Mouse (Mus musculus): ENCODE measurements around the gene 2310061I04Rik.

The 2310061I04Rik gene

DNA sequence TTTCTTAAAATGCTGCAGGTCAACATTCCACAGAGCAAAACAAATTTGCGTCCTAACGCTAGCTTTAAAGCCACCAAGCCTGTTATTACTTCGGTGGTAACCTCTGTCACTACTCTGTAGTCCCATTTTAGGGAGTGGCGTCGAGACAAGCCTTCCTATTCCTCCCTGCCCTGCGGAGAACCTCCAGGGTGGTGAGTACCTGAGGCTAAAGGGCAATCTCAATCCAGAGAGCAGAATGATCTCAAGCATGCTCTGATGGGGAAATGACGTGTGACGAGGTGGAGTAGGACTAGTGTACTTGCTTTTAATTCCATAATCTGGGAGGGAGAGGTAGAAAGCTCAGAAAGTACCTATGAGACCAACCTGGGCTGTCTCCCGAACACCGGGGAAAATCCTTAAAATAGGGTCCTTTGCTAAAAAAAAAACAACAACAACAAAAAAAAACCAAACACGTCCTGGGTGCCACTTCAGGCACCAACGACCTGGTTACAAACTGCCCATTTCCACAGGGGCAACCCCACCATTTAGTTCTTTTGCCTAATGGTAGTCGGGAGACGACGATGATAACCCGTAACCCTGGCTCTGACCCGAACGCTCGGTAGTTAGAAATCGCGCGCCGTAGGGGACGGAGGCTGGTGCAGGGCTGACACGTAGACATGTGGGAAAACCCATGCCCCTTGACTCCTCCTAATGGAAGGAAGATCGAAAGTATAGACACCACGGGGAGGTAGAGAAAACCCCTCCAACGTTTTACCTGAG is 18.5 kb upstream of the 2310061I04Rik start:
- DNase-seq (ENCODE audit: low spot score): no peak

DNA sequence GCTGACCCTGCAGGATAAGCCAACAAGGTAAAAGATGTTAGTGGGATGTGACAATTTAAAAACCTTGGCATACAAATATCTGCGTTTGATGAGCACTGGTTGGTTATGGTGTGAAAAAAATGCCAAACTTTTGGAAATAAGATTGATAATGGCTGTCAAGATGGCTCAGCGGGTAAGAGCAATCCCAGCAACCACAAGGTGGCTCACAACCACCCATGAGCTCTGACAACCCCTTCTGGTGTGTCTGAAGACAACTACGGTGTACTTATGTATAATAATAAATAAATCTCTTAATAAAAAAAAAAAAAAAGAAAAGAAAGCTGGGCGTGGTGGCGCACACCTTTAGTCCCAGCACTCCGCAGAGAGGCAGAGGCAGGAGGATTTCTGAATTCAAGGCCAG is 17.7 kb upstream of the 2310061I04Rik start:
- DNase-seq (ENCODE audit: low spot score): no peak

DNA sequence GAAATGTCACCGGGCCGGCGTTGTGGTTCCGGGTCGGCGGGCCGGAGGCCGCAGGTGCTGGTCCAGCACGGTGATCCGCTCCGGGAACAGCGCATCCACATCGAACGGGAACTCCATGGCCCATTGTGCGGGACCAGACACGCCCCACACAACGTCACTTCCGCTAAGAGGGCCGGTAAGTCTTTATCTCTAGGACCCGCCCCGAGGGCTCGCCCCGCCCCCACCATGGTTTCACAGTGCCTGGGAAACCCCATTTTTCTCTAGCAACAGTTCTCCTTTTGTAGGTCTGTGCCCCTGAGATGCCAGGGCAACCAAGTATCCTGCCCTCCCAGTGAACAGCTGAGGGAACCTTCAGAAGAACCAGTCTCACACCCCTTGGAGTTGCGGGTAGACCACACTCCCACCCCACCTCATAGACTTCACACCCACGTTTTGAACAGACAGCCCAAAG is 12.7 kb upstream of the 2310061I04Rik start, which contains the start of gene Atat1:
Gene Atat1 (minus strand): TSS at position 157 of the 451 bp plus-strand sequence.
- DNase-seq (ENCODE audit: low spot score): peak; percentile 96

DNA sequence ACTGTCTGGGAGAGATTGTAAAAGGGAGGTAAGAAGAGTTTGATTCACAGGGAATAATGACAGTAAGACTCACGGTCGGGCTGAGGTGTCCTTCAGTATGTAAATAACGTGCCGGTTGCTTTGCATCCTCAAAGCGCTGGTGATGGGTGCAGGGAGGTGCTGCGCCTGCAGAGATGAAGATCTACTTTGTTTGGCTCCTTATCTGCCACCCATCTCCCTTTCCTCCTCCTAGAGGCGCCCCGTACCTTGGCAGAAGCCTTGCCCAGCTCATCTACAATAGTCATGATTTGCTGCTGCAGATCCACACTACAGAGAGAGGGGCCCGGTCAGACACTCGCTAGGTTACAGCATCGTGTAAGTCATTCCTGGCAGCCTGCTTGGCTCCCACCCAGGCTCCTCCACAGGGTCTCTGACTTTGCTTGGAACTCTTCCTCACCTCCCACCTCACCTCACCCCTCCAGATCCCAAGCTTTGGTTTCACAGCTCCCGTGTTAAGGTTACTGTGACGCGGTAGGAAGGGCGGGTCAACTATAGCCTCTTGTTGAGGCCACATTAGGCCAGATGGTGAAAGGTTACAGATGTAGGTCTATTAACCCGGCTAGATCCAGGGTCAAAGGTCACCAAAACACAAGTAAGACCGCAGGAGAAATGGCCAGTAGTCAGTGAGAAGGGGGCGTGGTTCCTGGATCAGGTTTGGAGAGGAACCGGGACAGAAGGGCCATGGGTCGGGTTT is 12.1 kb upstream of the 2310061I04Rik start:
- no peak for DNase-seq (ENCODE audit: low spot score)

DNA sequence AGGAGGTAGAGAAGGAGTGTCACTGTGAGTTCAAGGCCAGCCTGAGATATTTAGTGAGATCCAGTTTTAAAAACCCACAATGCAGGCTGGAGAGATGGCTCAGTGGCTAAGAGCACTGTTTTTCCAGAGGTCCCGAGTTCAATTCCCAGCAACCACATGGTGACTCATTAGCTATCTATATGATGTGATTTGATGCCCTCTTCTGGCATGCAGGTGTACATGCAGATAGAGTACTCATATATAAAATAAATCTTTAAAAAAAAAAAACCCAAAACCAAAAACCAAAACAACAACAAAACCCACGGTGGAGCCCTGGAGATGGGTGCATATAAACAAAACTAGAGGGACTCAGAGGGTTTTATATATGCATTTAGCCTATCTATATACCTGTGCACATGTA is 10.4 kb upstream of the 2310061I04Rik start:
- no peak for DNase-seq (ENCODE audit: low spot score)

DNA sequence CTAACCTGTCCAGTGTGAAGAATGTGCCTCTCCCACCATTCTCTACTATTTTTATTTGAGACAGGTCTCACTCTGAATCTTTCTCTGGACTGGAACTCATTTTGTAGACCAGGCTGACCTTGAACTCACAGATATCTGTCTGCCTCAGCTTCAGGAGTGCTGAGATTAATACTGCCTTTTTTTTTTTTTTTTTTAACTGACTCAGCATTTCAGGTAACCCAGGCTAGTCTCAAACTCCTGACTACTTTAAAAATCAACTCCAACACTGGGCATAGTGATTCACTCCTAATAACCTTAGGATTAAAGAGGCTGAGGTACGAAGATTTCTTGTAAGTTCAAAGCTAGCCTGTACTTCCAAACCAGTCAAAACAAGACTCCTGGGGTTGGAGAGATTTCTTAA is 8.4 kb upstream of the 2310061I04Rik start:
- DNase-seq (ENCODE audit: low spot score): no peak

DNA sequence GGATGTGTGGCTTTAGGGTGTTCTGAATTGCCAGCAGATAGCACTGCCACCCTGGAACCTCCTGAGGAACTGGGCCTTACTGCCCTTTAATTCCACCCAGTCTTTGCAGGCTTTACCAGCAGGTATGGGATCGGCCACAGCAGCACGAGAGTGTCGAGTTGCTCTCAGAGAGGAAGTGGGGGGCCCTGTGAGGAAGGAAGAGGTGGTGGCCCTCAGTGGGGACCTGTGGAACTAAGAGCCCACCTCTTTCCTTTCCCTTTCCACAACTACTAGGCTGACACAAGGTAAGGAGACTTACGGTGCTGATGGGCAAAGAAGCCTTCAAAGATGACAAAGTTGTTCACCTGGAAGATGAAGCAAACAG is 6.7 kb upstream of the 2310061I04Rik start:
- no peak for DNase-seq (ENCODE audit: low spot score)

DNA sequence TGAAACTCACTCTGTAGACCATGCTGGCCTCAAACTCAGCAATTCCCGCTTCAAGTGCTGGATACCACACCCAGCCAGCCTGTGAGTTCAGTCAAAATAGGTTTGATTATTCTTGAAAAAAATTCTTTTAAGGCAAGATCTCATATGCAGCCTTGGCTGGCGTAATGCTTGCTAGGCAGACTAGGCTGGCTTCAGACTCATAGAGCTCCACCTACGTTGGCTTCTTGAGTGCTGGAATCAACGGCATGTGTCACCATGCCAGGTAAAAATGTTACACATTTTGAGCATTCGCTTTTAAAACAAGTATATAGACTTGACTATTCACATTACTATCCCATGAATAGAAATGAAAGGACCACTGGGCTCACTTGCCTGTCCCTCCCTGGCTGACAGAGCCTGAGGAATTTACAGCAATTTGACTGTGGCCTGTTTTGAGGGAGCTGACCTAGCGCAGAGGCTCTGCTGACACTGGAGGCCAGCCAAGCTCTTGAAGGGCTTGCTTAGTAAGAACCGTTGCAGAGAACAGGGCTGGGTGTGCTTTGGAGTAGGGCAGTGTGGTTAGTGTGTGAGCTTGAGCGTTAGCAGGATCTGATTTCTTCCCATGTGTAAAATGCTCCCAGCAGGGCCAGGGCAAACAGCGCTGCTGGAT is 6.2 kb upstream of the 2310061I04Rik start:
- DNase-seq (ENCODE audit: low spot score): no peak

DNA sequence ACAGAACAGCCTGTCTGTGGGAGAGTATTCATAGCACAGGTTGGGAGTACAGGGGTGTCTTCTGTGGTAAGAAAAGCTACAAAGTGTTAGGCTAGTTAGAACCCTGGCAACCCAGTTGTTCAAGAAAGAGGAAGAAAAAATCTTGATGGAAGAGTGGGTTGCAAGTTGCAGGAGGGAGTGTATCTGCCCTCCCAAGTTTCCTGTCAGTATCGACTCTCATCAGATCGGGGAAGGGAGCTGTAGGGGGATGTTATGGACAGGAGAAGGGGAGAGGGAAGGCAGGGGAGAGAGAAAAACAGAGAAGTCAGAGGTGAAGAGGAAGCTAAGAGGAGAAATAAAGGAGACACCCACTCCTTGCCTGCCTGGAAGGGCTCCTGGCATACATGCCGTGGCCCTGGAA is 3.4 kb upstream of the 2310061I04Rik start:
- no peak for DNase-seq (ENCODE audit: low spot score)

DNA sequence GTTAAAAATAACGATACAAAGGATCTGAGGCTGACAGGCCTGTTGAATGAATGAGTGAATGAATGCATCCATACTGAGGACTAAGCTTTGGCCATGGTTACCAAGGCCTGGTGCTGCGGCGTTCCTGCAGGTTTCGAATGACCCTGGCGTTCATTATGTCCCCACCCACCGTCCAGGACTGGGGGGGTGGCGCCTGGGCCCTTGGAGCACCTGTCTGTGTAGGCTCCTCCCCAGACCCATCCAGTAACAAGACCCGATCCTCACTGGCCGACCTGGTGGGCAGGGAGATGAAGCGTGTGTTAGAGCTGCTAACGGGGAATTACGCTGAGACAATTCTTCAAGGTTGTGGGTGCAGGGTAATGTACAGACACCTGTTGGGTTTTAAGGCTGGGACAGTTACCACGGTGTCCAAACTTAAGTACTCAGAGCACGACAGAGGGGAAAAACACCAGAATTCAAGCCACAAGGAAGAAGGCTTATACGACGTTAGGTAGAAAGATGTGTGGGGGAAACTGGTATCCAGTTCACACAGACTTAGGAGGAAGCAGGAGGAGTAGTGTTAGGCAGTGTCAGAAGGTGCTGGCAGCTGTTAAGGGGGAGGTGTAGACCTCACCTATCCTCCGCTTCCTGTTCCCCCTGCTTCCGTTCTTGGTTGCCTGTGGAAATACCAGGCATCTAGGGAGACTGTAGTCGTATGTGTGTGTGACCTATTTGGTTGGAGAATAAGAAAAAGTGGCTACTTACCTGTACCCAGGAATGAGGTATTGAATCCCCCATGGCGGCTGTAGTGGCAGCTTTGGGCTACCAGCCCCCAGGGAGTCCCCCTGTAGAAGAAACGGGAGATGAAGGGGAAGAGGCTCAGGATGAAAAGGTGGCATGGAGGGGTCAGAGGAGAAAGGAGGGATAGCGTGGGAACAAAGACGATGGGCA is 678 bp upstream of the 2310061I04Rik start:
- DNase-seq (ENCODE audit: low spot score): no peak

DNA sequence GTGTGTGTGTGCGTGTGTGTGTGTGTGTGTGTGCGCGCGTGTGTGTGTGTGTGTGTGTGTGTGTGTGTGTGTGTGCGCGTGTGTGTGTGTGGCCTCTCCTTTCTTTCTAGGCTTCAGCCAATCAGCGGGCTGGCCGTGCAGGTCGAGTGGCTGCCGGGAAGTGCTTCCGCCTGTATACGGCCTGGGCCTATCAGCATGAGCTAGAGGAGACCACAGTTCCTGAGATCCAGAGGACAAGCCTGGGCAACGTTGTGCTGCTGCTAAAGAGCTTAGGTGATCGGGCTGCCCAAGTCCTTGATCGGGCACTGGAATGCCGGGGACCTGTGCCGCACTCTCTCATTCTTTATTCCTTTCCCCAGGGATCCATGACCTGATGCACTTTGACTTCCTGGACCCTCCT is 9.5 kb downstream of the 2310061I04Rik start:
- DNase-seq (ENCODE audit: low spot score): no peak

DNA sequence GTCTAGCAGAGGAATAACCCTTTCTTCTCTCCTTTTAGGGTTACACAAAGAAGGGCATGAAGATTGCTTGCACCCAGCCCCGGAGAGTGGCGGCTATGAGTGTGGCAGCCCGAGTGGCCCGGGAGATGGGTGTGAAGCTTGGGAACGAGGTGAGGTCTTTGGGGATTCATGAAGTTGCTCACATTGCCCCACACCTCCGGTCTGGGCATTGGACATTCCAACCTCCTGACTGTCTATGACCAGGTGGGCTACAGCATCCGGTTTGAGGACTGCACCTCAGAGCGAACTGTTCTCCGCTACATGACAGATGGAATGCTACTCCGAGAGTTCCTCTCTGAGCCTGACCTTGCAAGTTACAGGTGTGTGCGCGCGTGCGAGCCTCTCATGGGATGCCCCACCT is 13.5 kb downstream of the 2310061I04Rik start:
- DNase-seq (ENCODE audit: low spot score): no peak

DNA sequence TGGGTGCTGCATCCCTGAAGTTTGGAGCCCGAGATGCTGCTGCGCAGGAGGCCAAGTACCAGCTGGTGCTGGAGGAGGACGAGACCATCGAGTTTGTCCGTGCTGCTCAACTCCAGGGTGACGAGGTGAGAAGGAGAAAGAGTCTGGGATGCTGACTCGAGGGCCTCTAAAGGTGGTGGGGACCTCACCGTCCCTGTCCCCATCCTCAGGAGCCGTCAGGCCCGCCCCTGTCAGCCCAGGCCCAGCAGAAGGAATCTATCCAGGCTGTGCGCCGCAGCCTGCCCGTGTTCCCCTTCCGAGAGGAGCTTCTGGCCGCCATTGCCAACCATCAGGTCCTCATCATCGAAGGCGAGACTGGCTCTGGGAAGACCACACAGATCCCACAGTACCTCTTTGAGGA is 14.3 kb downstream of the 2310061I04Rik start:
- no peak for DNase-seq (ENCODE audit: low spot score)

DNA sequence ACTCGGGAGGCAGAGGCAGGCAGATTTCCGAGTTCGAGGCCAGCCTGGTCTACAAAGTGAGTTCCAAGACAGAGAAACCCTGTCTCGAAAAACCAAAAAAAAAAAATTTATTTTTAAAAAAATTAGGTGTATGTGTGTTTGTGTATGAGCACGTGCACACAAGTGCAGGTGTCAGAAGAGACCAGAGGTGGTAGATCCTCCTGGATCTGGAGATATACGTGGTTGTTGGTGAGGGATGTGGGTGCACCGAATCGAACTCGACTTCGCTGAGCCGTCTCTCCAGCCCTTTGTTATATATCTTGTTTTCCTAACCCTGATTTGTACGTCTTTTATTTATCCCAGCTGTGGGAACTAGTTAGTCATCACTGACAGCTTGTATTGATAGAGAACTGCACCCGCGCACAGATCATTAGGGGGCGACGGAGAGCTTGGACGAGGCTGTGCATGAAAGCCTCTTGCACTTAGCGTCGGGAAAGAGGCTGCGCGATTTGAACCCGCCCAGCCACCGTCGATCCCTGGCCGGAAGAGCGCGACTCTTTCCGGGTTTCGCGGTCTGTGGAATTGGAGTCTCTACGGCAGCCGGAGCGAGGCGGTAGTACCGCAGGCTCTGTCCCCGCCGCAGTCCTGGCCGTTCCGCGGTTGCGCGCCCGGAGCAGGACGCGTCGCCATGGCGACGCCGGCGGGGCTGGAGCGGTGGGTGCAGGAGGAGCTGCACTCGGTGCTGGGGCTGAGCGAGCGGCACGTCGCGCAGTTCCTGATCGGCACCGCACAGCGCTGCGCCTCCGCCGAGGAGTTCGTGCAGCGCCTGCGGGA is 17.8 kb downstream of the 2310061I04Rik start, which contains the start of gene Dhx16:
Gene Dhx16 (plus strand): TSS at position 575 of the 813 bp plus-strand sequence.
- DNase-seq (ENCODE audit: low spot score): peak; percentile 95

DNA sequence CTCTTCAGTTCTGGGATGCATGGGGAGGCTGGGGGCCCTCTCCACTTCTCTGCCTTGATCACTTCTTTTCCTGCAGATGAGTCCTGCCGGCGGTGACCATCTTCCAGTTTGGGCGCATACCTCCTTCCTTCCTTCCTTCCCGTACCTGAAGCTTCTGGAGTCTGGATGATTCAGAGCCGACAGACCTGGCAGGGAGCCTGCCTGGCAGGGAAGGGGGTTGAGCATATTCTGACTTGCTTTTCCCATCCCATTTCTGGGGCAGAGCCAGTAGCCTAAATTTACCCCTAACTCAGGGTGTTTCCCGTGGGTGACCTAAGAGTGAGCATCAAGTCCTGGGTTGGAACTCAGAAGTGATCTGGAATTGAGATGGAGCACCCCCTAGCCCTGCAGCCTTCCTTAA is 22.5 kb downstream of the 2310061I04Rik start:
- no peak for DNase-seq (ENCODE audit: low spot score)

DNA sequence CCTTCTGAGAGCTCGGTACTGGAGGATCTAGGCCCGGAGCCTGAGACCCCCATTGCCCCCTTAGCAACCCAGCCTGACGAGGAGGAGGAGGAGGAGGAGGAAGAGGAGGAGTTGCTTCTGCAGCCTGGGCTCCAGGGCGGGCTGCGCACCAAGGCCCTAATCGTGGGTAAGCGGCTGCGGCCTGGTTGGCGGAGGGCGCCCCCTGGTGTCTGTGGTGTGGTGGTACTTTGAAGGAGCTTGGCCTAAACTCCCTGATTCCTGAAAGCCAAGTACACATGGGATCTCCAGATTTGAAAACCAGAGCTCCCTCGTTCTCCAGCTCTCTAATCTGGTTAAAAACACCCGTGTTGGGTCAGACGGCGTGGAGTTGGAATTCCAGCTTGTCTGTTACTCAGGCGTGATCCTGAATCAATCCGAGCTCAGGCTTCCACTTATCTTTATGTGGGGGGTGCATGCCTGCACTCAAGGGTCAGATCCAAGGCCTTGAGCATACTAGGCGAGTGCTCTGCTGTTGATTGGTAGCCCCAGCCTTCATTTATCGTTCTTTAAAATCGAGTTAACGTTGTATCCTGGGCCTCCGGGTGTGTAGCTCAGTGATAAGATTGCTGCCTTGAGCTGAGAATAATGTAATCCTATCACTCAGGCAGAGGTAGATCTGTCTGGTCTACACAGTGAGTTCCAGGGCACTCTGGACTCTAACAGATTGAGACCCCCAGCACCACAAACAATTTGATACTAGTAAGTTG is 23.3 kb downstream of the 2310061I04Rik start:
- DNase-seq (ENCODE audit: low spot score): peak; percentile 95

DNA sequence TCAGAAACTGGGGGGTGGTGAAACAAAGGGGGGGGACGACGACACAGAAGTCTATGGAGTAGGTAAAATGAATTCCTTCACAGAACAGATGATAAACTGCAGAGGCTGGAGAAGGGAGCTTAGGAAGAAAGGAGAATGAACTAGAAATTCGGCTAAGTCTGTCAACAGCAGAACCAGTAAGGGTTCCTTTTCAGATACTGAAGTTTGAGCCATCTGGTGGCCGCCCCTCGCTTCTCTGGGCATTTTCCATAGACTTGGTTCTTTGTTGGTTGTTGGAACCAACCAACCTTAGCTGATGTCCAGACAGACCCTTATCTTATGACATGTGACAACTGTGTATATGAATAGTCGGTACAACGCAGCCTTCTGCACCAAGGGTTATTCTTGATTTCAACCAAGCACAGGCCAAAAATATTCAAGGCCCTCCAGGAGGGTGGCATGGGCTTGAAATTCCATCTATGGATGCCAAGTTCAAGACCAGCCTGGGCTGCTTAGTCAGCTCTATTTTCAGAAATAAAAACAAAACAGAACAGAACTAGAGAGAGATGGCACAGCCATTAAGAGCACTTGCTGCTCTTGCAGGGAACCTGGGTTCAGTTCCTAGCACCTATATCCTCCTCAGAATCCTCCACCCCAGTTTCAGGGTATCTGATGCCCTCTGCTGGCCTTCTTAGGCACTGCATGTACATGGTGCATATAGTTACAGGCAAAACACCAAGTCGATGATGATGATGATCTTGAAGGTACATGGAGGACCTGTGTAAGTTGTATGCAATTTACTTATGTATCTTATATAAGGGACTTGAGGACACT is 26.1 kb downstream of the 2310061I04Rik start:
- DNase-seq (ENCODE audit: low spot score): no peak

DNA sequence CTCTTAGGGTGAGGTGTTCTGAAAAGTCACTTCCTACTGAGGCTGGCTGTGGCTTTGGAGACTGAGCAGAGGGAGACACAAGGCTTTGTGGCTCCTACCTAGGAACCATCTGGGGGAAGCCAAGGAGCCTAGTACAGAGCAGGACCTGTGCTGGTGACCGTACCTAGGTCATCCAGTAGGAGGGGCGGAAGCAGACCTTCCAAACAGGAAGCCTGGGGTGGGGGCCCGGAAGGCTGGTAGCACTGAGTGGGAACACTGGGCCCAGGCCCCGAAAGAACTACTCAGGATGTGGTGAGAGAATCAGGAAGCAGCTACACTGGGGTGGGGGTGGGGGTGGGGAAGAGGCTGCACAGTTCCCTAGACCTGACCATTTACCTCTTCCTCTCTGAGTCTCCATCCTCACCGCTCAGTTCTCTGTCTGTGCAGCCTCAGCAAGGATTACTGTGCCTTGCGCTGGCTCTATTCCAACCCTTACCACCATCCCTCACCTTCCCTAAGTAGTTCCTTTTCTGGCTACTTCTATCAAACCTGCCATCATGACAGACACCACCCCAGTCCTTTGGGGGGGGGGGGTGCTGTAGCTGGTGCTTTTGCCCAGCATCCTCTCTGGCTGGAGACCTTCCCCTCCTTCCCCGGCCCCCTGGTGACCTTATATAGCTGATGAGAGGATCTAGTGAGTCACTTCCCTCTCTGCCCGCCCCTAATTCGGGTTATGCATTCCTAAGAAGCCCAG is 26.9 kb downstream of the 2310061I04Rik start:
- DNase-seq (ENCODE audit: low spot score): peak; percentile 40
